In the genomic region with DNA sequence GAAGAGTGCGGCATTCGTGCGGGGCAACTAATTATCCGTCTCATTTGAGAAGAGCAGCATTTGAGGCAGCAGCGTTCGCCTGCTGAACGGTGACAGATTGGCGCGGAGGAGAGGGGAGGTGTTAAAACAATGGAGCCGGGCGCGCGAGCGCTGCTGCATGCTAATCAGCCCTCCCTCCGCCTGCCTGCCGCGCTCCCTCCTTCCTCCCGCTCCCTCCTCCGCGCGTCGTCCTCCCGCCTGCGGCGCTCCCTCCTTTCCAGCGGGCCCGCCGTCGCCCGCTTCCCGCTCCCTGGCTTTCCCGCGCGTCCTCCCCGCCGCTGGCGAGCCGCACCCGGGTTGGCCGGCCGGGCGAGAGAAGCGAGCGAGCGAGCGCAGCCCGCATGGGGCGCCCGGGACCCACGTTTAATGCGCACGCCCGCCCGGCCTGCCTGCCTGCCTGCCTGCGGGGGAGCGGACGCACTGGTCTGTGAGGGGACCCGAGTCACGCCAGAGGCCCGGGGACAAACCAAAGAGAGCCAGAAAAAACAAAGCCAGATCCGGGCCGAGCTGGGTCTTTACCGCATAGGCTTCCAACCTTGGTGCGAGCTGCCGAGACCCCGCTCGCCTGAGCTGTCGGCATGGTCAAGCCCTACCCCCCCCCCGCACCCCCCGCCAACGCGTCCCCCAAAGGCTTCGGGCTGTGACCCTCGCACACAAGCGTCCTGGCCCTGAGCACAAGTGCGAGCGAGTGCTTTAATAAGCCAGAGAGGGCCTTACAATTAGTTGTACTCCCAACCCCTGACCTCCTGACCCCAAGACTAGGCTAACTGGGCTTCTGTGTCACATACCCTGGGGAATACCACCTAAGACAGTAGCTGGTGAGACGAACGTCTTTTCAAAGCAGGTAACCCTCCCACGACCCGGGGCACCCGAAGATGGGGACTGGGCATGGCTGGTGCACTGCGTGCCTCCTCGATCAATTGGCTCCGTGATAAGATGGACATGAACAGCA, we compare ENCODE assay signal across 9 mouse cellular contexts. TPM values are rescaled to one million over a fixed set of nuclear protein-coding genes. Genes with fewer than 3 reads are reported as not detected.
A peak's percentile ranks its signal among the peaks of the same experiment; 100 is the strongest.
DNase-seq lines count a peak whose midpoint lies in the region; ATAC-seq lines count a peak whose summit lies in the region.
"Had no signal": no experiment of that assay in that cellular context is flagged by ENCODE, and none has a peak within 500 bp of the region (broad histone marks: within the 10 kb centered on the region; RNA-seq: fewer than 3 reads in every experiment).

No protein-coding gene starts in this region.

- no peaks in the 10 kb centered on the region; the same call in 1 of the 2 replicates for H3K27me3 ChIP-seq in embryonic facial prominence, embryonic 12.5 days
- H3K27me3 ChIP-seq in limb, embryonic 12.5 days = peaks cover 26% of the 10 kb centered on the region
- H3K27me3 ChIP-seq in midbrain, embryonic 15.5 days (replicated peaks) = no peaks in the 10 kb centered on the region; the same call in 1 of the 2 replicates
- H3K27me3 ChIP-seq: CH12.LX had no signal

- 0 out of 2 replicates have a peak, but pooled peaks cover 7% of the 10 kb centered on the region for H3K4me1 ChIP-seq in embryonic facial prominence, embryonic 12.5 days
- H3K4me1 ChIP-seq in limb, embryonic 12.5 days (replicated peaks) = peaks cover 11% of the 10 kb centered on the region
- H3K4me1 ChIP-seq in midbrain, embryonic 15.5 days = peaks cover 9% of the 10 kb centered on the region

- WGBS in embryonic facial prominence, embryonic 12.5 days = under 1% methylated on average over 78 of the region's 85 CpGs
- WGBS in limb, embryonic 12.5 days = under 1% methylated on average over 82 of the region's 85 CpGs
- under 1% methylated on average over 85 of the region's 85 CpGs for WGBS in midbrain, embryonic 15.5 days

- peak overlapping the region; percentile 70 for H3K9ac ChIP-seq in embryonic facial prominence, embryonic 12.5 days
- H3K9ac ChIP-seq in limb, embryonic 12.5 days (replicated peaks) = peak overlapping the region; percentile 69
- H3K9ac ChIP-seq in midbrain, embryonic 15.5 days = peak overlapping the region; percentile 68

- H3K4me2 ChIP-seq in embryonic facial prominence, embryonic 12.5 days (replicated peaks) = peak overlapping the region; percentile 98
- H3K4me2 ChIP-seq in limb, embryonic 12.5 days = peak overlapping the region; percentile 96
- peak overlapping the region; percentile 89 for H3K4me2 ChIP-seq in midbrain, embryonic 15.5 days

- no peaks in the 10 kb centered on the region for H3K9me3 ChIP-seq in embryonic facial prominence, embryonic 12.5 days
- H3K9me3 ChIP-seq in limb, embryonic 12.5 days = no peaks in the 10 kb centered on the region
- H3K9me3 ChIP-seq in midbrain, embryonic 15.5 days = no peaks in the 10 kb centered on the region

- no peaks in the 10 kb centered on the region for H3K36me3 ChIP-seq in embryonic facial prominence, embryonic 12.5 days
- no peaks in the 10 kb centered on the region for H3K36me3 ChIP-seq in limb, embryonic 12.5 days
- H3K36me3 ChIP-seq in midbrain, embryonic 15.5 days (replicated peaks) = no peaks in the 10 kb centered on the region

- H3K4me3 ChIP-seq in embryonic facial prominence, embryonic 12.5 days = peak overlapping the region; percentile 53
- H3K4me3 ChIP-seq in limb, embryonic 12.5 days (replicated peaks) = peak overlapping the region; percentile 58
- H3K4me3 ChIP-seq in midbrain, embryonic 15.5 days = peak overlapping the region; percentile 55

- DNase-seq in urinary bladder, adult 2 months (ENCODE audit: low spot score) = peak; percentile 45
- DNase-seq in urinary bladder, postnatal 4 days (ENCODE audit: low spot score in 2 of 2) = no peak
- peak; percentile 7 for DNase-seq in heart, adult 8-10 months (ENCODE audit: low spot score)
- peak; percentile 18 for DNase-seq in kidney, adult 9 months
- DNase-seq in spleen, postnatal 4 days (ENCODE audit: low spot score in 2 of 2) = peak; percentile 38 to 75

- peak; percentile 88 for ATAC-seq in embryonic facial prominence, embryonic 12.5 days (ENCODE audit: insufficient number of reproducible peaks, insufficient read depth, low FRiP score, low TSS enrichment)
- peak; percentile 79 for ATAC-seq in limb, embryonic 12.5 days (ENCODE audit: insufficient number of reproducible peaks, insufficient read depth, low FRiP score, low TSS enrichment, low read depth)
- ATAC-seq in midbrain, embryonic 15.5 days (replicated peaks) = peak; percentile 94

- H3K27ac ChIP-seq in embryonic facial prominence, embryonic 12.5 days = 0 out of 2 replicates have a peak overlapping the region, but pooled peaks have one; percentile 36
- no peak overlapping the region for H3K27ac ChIP-seq in limb, embryonic 12.5 days
- peak overlapping the region; percentile 93 for H3K27ac ChIP-seq in midbrain, embryonic 15.5 days

RNA-seq across cellular contexts. Expression of a gene that starts 54.8 kb away (rescaled TPM):
- 54.5 and 54.6 TPM in 2 replicates for polyA plus RNA-seq in urinary bladder, adult 2 months (2012; rRNA removed)
- 194 and 197 TPM in 2 replicates for polyA plus RNA-seq in embryonic facial prominence, embryonic 12.5 days (2016; fragmentation: Nextera tagmentation; extraction: Ambion mirVana)
- total RNA-seq in heart, adult 8-10 months (2022) = 10 to 100 TPM; 51.7 to 61.2 (median 55.4) TPM
- 195 and 197 TPM in 2 replicates for polyA plus RNA-seq in limb, embryonic 12.5 days (2016; fragmentation: Nextera tagmentation; extraction: Ambion mirVana)
- 184 and 190 TPM in 2 replicates for polyA plus RNA-seq in midbrain, embryonic 15.5 days (2015; fragmentation: Nextera tagmentation; extraction: Ambion mirVana)

Comparison
In these comparisons a context has a peak if more than half of its experiments do, and no peak if none do; other contexts are left out.
1. DNase-seq: peak in urinary bladder, adult 2 months (single experiment), heart, adult 8-10 months (single experiment), kidney, adult 9 months (single experiment) and spleen, postnatal 4 days (2 of 2); none in urinary bladder, postnatal 4 days (0 of 2).
2. Peak in every context shown above with its lines, with median percentiles within 50 percentile points of each other: ATAC-seq, H3K4me2 ChIP-seq, H3K4me3 ChIP-seq and H3K9ac ChIP-seq.